Mouse (Mus musculus) erythroblast, embryonic 14.5 days (primary cell): ENCODE results near the gene Bcl2l14.

Experiments
- GATA1 ChIP-seq: IDR thresholded peaks from 2 replicates; pipeline ENCODE4 v1.6.1; 2012; ENCODE audit warnings: low read length, inconsistent platforms, mixed read lengths
- TAL1 ChIP-seq: IDR thresholded peaks from 3 replicates; pipeline ENCODE4 v1.6.1; 2012; ENCODE audit warnings: low read length, inconsistent platforms, mixed read lengths

DNA sequence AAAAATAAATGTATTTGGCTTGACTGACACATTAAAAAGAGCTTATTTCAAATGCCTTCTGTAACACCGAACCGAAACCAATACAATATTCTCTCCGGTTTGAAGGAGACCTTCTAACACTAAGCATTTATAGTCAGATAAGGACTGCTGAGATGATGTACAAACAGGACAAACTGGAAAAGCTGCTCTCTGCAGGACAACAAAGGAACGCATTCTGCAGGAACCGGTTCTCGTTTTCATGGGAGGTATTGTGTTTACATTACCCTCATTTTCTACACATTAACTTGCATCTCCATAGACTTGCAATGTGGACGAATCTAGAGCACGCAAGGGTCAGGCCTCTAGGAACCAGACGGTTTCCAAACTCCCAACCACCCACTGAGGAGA lies 7.6 kb downstream of the Bcl2l14 start:
- TF ChIP-seq GATA1 = no peak
- no peak for TF ChIP-seq TAL1
